Mouse (Mus musculus) gonadal fat pad, adult 2 months (tissue): Measurements from ENCODE around the gene Epha7. TPM values are rescaled to one million over a fixed set of nuclear protein-coding genes. Genes with fewer than 3 reads are reported as not detected.

Experiments used
- DNase-seq: peaks from one replicate; pipeline ENCODE4 v3.0.0-alpha.2; 2012; ENCODE audit warnings: low read depth
- polyA plus RNA-seq: library from polyadenylated mRNA; depleted of rRNA; stranded (reverse); fragments of >200 nt; gene quantifications from 2 replicates; pipeline ENCODE4 v1.2.3, GENCODE M21; 2012

Epha7 gene
- polyA plus RNA-seq, 1 experiment = 0.05 TPM

GRCm38 (mm10) chr4:28899783-28900182 lies 86.9 kb downstream of the Epha7 start:
- DNase-seq = no peak

GRCm38 (mm10) chr4:28901496-28901895 lies 88.6 kb downstream of the Epha7 start:
- no peak for DNase-seq

GRCm38 (mm10) chr4:28902004-28902704 lies 89.2 kb downstream of the Epha7 start:
- no peak for DNase-seq

GRCm38 (mm10) chr4:28906985-28907384 lies 94.1 kb downstream of the Epha7 start:
- no peak for DNase-seq

GRCm38 (mm10) chr4:28910127-28910526 lies 97.2 kb downstream of the Epha7 start:
- no peak for DNase-seq

- no peak for DNase-seq
Measured at GRCm38 (mm10) chr4:28912028-28912427, 99.1 kb downstream of the Epha7 start.

GRCm38 (mm10) chr4:28913613-28914012 lies 100.7 kb downstream of the Epha7 start:
- DNase-seq = no peak

- no peak for DNase-seq
Measured at GRCm38 (mm10) chr4:28920645-28921044, 107.7 kb downstream of the Epha7 start.

GRCm38 (mm10) chr4:28926072-28926471 lies 113.1 kb downstream of the Epha7 start:
- no peak for DNase-seq

GRCm38 (mm10) chr4:28933431-28933830 lies 120.5 kb downstream of the Epha7 start:
- no peak for DNase-seq

GRCm38 (mm10) chr4:28934802-28935201 lies 121.9 kb downstream of the Epha7 start:
- DNase-seq = no peak

- DNase-seq = no peak
Measured at GRCm38 (mm10) chr4:28935567-28935966, 122.6 kb downstream of the Epha7 start.

- DNase-seq = no peak
Measured at GRCm38 (mm10) chr4:28940710-28941109, 127.8 kb downstream of the Epha7 start.

GRCm38 (mm10) chr4:28944237-28944636 lies 131.3 kb downstream of the Epha7 start:
- DNase-seq = no peak

GRCm38 (mm10) chr4:28960889-28961560 lies 148.1 kb downstream of the Epha7 start:
- no peak for DNase-seq

GRCm38 (mm10) chr4:28967584-28968315 lies 154.8 kb downstream of the Epha7 start:
- no peak for DNase-seq

GRCm38 (mm10) chr4:28998462-28999286 lies 185.7 kb downstream of the Epha7 start:
- DNase-seq = no peak

GRCm38 (mm10) chr4:28999287-28999595 lies 186.3 kb downstream of the Epha7 start:
- peak; percentile 12 for DNase-seq

- no peak for DNase-seq
Measured at GRCm38 (mm10) chr4:29010333-29010732, 197.4 kb downstream of the Epha7 start.
